Mouse (Mus musculus): ENCODE results near the gene Tmem131l. TPM values are rescaled to one million over a fixed set of nuclear protein-coding genes. Genes with fewer than 3 reads are reported as not detected.

The Tmem131l gene
- polyA plus RNA-seq, 1 experiment from 2014 or later, result 86.8 TPM

DNA sequence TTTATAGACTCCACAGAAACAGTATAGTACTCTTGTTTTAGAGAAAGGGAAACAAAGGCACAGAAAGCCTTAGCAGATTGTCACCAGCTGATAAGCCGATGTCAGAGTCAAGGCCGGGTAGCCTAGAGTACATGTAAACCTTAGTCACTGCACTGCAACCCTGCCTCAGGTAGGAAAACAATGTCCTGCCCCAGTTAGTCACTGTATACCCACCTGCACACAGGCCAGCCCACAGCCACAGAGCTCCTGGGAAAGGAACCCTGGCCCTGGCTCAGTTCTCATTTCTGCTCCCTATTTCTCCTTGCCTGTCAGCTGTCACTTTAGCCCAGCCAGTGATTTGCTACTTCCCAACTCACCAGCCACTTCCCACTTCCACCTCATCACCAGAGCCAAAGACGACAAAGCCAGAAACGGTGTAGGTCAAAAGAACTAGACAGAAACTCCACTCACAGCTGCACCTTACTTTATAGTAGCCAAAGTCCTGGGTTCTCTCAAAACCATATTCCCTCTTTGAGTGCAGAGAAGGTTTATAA lies 24.4 kb downstream of the Tmem131l start:
- H3K36me3 ChIP-seq (ENCODE audit: control insufficient read depth, insufficient read depth, low read length), result peaks cover 16% of the 10 kb centered on the region
- 86% methylated on average over 4 of the region's 4 CpGs for WGBS

DNA sequence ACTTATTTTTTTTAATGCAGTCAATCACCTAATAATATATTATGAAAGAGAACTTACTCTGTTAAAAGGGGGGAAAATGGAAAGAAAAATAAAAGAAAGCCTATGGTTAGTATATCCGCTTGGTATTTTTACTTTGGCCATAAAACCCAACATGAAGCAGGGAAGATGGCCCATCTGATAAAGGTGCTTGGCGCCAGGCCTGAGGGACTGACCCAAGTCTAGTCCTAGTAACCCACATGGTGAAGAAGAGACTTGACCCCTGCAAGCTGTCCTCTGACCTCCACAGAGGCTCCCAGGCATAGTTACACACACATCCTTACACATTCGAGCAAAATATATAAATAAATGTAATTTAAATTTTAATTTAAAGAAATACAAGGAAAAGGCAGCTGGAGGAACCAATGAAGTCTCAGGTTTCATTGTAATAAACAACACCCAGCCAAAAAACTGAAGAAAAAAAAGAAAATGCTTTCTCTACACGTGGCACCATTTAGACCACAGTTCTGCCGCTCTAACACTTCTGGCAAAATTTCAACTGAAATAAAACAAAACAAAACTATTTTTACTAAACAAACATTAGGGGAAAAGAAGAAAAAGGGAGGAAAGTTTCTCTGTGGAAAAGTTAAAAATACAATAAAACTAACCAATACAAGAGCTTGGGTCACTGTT lies 28.8 kb downstream of the Tmem131l start:
- no peak overlapping the region for H3K4me3 ChIP-seq (ENCODE audit: low read depth, low read length)
- no peaks in the 10 kb centered on the region for H3K9me3 ChIP-seq (ENCODE audit: control insufficient read depth, low read length)
- H3K4me1 ChIP-seq (ENCODE audit: control insufficient read depth, insufficient read depth, low read length), result no peaks in the 10 kb centered on the region
- H3K4me2 ChIP-seq (ENCODE audit: low read depth, severe bottlenecking), result no peak overlapping the region
- H3K27ac ChIP-seq (replicated peaks; ENCODE audit: low read depth, low read length), result no peak overlapping the region
- WGBS, result 82% methylated on average over 5 of the region's 5 CpGs
- ATAC-seq (ENCODE audit: insufficient number of reproducible peaks, low FRiP score, low TSS enrichment, low read depth), result no peak
- no peak for DNase-seq (ENCODE audit: low spot score)
- H3K27me3 ChIP-seq (ENCODE audit: control insufficient read depth, insufficient read depth, low read length), result no peaks in the 10 kb centered on the region
- no peak overlapping the region for H3K9ac ChIP-seq (ENCODE audit: low read length)
- peaks cover 14% of the 10 kb centered on the region for H3K36me3 ChIP-seq (ENCODE audit: control insufficient read depth, insufficient read depth, low read length)

More for the DNA sequence above, 24.4 kb downstream of the Tmem131l start:
- H3K9ac ChIP-seq (ENCODE audit: low read length), result no peak overlapping the region
- H3K4me1 ChIP-seq (ENCODE audit: control insufficient read depth, insufficient read depth, low read length), result 0 out of 2 replicates have a peak, but pooled peaks cover 2% of the 10 kb centered on the region
- H3K27me3 ChIP-seq (ENCODE audit: control insufficient read depth, insufficient read depth, low read length), result no peaks in the 10 kb centered on the region
- DNase-seq (ENCODE audit: low spot score), result no peak
- H3K27ac ChIP-seq (replicated peaks; ENCODE audit: low read depth, low read length), result no peak overlapping the region
- no peaks in the 10 kb centered on the region for H3K9me3 ChIP-seq (ENCODE audit: control insufficient read depth, low read length)
- no peak overlapping the region for H3K4me3 ChIP-seq (ENCODE audit: low read depth, low read length)
- no peak for ATAC-seq (ENCODE audit: insufficient number of reproducible peaks, low FRiP score, low TSS enrichment, low read depth)
- H3K4me2 ChIP-seq (ENCODE audit: low read depth, severe bottlenecking), result no peak overlapping the region

DNA sequence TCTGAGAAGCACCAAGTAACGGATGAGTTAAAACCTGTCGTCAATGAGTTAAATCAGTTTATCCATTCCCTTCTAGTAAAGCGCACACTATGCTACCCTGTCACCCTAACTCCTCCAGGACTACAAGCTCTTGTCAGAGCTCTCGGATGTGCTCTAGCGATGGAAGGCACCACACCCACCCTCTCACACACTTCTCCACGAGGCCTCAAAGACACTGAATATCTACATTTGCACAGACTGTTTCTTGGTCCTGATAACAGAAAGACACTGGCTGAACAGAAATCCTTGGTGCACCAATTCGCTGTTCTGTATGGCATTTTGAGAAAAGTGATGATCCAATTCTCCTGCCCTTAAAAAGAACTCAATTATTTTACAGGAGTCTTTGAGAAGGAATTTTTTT lies 34.0 kb downstream of the Tmem131l start:
- DNase-seq (ENCODE audit: low spot score), result no peak
- Histone ChIP-seq H3K4me3 (ENCODE audit: low read depth, low read length) (no peak overlapping the region), H3K9me3 (ENCODE audit: control insufficient read depth, low read length) (no peaks in the 10 kb centered on the region), H3K27ac (replicated peaks; ENCODE audit: low read depth, low read length) (no peak overlapping the region), H3K36me3 (ENCODE audit: control insufficient read depth, insufficient read depth, low read length) (0 out of 2 replicates have a peak, but pooled peaks cover 3% of the 10 kb centered on the region), H3K4me2 (ENCODE audit: low read depth, severe bottlenecking) (no peak overlapping the region), H3K27me3 (ENCODE audit: control insufficient read depth, insufficient read depth, low read length) (no peaks in the 10 kb centered on the region), H3K4me1 (ENCODE audit: control insufficient read depth, insufficient read depth, low read length) (peaks cover 14% of the 10 kb centered on the region), H3K9ac (ENCODE audit: low read length) (no peak overlapping the region)
- ATAC-seq (ENCODE audit: insufficient number of reproducible peaks, low FRiP score, low TSS enrichment, low read depth), result no peak
- 89% methylated on average over 7 of the region's 7 CpGs for WGBS

- H3K9me3 ChIP-seq (ENCODE audit: control insufficient read depth, low read length), result no peaks in the 10 kb centered on the region
- H3K36me3 ChIP-seq (ENCODE audit: control insufficient read depth, insufficient read depth, low read length), result 0 out of 2 replicates have a peak, but pooled peaks cover 3% of the 10 kb centered on the region
- no peak overlapping the region for H3K4me3 ChIP-seq (ENCODE audit: low read depth, low read length)
- DNase-seq (ENCODE audit: low spot score), result no peak
- peak overlapping the region; percentile 55; the same call in 1 of the 2 replicates for H3K27ac ChIP-seq (replicated peaks; ENCODE audit: low read depth, low read length)
- 25% methylated on average over 2 of the region's 2 CpGs for WGBS
- H3K9ac ChIP-seq (ENCODE audit: low read length), result no peak overlapping the region
- ATAC-seq (ENCODE audit: insufficient number of reproducible peaks, low FRiP score, low TSS enrichment, low read depth), result peak; percentile 85; the same call in 1 of the 2 replicates
- H3K27me3 ChIP-seq (ENCODE audit: control insufficient read depth, insufficient read depth, low read length), result no peaks in the 10 kb centered on the region
- H3K4me1 ChIP-seq (ENCODE audit: control insufficient read depth, insufficient read depth, low read length), result peaks cover 14% of the 10 kb centered on the region
- no peak overlapping the region for H3K4me2 ChIP-seq (ENCODE audit: low read depth, severe bottlenecking)
Measured at GRCm38 (mm10) chr3:84004330-84005090, 35.5 kb downstream of the Tmem131l start.

GRCm38 (mm10) chr3:84002433-84003090 lies 37.4 kb downstream of the Tmem131l start:
- Histone ChIP-seq H3K27ac (replicated peaks; ENCODE audit: low read depth, low read length) (no peak overlapping the region), H3K4me2 (ENCODE audit: low read depth, severe bottlenecking) (no peak overlapping the region), H3K36me3 (ENCODE audit: control insufficient read depth, insufficient read depth, low read length) (no peaks in the 10 kb centered on the region), H3K27me3 (ENCODE audit: control insufficient read depth, insufficient read depth, low read length) (no peaks in the 10 kb centered on the region), H3K9me3 (ENCODE audit: control insufficient read depth, low read length) (no peaks in the 10 kb centered on the region), H3K4me1 (ENCODE audit: control insufficient read depth, insufficient read depth, low read length) (peaks cover 14% of the 10 kb centered on the region), H3K9ac (ENCODE audit: low read length) (no peak overlapping the region), H3K4me3 (ENCODE audit: low read depth, low read length) (no peak overlapping the region)
- ATAC-seq (ENCODE audit: insufficient number of reproducible peaks, low FRiP score, low TSS enrichment, low read depth) (no peak), DNase-seq (ENCODE audit: low spot score) (no peak)
- 78% methylated on average over 6 of the region's 6 CpGs for WGBS

- Histone ChIP-seq H3K36me3 (ENCODE audit: control insufficient read depth, insufficient read depth, low read length) (no peaks in the 10 kb centered on the region), H3K27me3 (ENCODE audit: control insufficient read depth, insufficient read depth, low read length) (no peaks in the 10 kb centered on the region), H3K27ac (replicated peaks; ENCODE audit: low read depth, low read length) (no peak overlapping the region), H3K4me1 (ENCODE audit: control insufficient read depth, insufficient read depth, low read length) (peaks cover 28% of the 10 kb centered on the region), H3K9me3 (ENCODE audit: control insufficient read depth, low read length) (no peaks in the 10 kb centered on the region), H3K4me2 (ENCODE audit: low read depth, severe bottlenecking) (no peak overlapping the region), H3K9ac (ENCODE audit: low read length) (no peak overlapping the region), H3K4me3 (ENCODE audit: low read depth, low read length) (no peak overlapping the region)
- no peak for ATAC-seq (ENCODE audit: insufficient number of reproducible peaks, low FRiP score, low TSS enrichment, low read depth)
- no peak for DNase-seq (ENCODE audit: low spot score)
- WGBS, result 74% methylated on average over 5 of the region's 5 CpGs
Measured at GRCm38 (mm10) chr3:83997563-83997962, 42.4 kb downstream of the Tmem131l start.

DNA sequence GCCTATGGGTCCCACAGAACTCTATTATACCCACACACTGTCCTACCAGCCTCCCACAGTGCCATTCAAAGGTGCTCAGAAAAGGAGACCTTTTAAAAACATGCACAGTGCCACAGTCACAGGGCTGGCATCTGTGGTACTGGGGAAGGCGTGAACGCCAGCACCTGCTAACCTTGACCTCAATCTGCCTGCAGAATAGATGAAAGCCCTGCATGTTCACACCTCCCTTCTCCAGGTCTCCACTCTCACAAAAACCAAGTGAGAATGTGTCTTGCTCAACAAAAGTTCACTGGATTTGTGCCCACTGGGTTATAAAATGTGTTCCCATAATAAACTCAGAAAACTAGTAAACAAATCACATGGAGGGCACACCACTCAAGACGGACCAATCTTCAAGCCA lies 42.9 kb downstream of the Tmem131l start:
- ATAC-seq (ENCODE audit: insufficient number of reproducible peaks, low FRiP score, low TSS enrichment, low read depth) (no peak), DNase-seq (ENCODE audit: low spot score) (no peak)
- WGBS, result 73% methylated on average over 3 of the region's 3 CpGs
- H3K9ac ChIP-seq (ENCODE audit: low read length), result no peak overlapping the region
- no peaks in the 10 kb centered on the region for H3K36me3 ChIP-seq (ENCODE audit: control insufficient read depth, insufficient read depth, low read length)
- no peak overlapping the region for H3K27ac ChIP-seq (replicated peaks; ENCODE audit: low read depth, low read length)
- no peaks in the 10 kb centered on the region for H3K9me3 ChIP-seq (ENCODE audit: control insufficient read depth, low read length)
- H3K27me3 ChIP-seq (ENCODE audit: control insufficient read depth, insufficient read depth, low read length), result no peaks in the 10 kb centered on the region
- peaks cover 28% of the 10 kb centered on the region for H3K4me1 ChIP-seq (ENCODE audit: control insufficient read depth, insufficient read depth, low read length)
- no peak overlapping the region for H3K4me3 ChIP-seq (ENCODE audit: low read depth, low read length)
- H3K4me2 ChIP-seq (ENCODE audit: low read depth, severe bottlenecking), result no peak overlapping the region

DNA sequence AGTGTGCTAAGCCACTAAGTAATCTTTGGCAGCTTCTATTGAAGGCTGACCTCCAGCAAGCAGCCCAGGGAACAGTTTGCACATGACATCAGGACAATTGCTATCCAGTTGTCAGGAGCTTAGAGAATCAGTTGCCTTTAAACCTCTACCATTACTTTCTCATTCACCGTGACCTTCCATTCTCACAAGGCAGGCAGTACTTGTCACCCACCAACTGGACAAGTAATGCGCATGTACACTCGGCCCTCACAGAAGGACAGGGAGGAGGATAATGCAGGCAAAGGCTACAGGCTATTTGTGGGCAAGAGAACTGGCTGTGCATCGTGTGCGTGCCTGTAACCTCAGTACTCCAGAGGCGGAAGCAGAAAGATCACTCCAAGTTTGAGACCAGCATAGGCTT lies 43.9 kb downstream of the Tmem131l start:
- Histone ChIP-seq H3K9me3 (ENCODE audit: control insufficient read depth, low read length) (no peaks in the 10 kb centered on the region), H3K27me3 (ENCODE audit: control insufficient read depth, insufficient read depth, low read length) (no peaks in the 10 kb centered on the region), H3K27ac (replicated peaks; ENCODE audit: low read depth, low read length) (no peak overlapping the region), H3K9ac (ENCODE audit: low read length) (no peak overlapping the region), H3K4me2 (ENCODE audit: low read depth, severe bottlenecking) (no peak overlapping the region), H3K36me3 (ENCODE audit: control insufficient read depth, insufficient read depth, low read length) (no peaks in the 10 kb centered on the region), H3K4me1 (ENCODE audit: control insufficient read depth, insufficient read depth, low read length) (peaks cover 28% of the 10 kb centered on the region), H3K4me3 (ENCODE audit: low read depth, low read length) (no peak overlapping the region)
- ATAC-seq (ENCODE audit: insufficient number of reproducible peaks, low FRiP score, low TSS enrichment, low read depth) (no peak), DNase-seq (ENCODE audit: low spot score) (no peak)
- 87% methylated on average over 6 of the region's 6 CpGs for WGBS
